Mouse (Mus musculus) 416B (cell line): ENCODE measurements at regions not wholly inside any gene's neighbourhood (a gene's known extent, or its start where the extent isn't known, plus 50 kb on each side); places are given as distances from the start of the nearest gene placed in this dataset.
A peak's percentile ranks its signal among the peaks of the same experiment; 100 is the strongest.

Source experiments
- DNase-seq: peaks from one replicate; pipeline ENCODE4 v3.0.0; 2011; ENCODE audit warnings: low read depth

DNA sequence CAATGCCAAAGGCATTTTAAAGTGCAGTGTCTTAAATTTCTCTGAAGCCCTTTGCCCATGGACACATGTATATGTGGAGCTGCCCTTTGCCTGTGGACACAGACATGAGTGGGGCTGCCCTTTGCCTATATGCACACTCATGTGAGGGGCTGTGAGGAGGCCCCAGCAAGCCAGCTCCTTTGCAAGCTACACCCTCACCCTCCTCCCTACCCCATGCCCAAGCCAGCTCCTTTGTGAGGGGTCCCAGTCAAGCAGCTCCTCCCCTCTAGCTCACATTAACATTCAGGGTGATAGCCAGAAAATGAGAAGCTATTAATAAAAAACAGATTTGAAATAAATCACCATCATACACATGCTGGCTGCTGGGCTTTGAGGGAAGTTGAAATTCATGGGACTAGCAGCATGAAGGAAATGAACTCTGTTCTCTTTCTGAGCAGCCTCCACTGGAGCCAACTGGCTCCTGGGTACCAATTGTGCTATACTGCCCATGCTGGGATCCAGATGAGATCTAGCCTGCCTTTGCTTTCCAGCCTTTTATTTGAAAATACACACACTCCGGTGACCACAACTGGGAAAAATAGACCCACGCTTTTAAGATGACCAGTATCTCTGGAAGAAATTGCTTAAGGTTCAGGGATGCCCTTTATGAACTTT is 151.4 kb downstream of the Abcc12 start:
- DNase-seq = no peak

DNA sequence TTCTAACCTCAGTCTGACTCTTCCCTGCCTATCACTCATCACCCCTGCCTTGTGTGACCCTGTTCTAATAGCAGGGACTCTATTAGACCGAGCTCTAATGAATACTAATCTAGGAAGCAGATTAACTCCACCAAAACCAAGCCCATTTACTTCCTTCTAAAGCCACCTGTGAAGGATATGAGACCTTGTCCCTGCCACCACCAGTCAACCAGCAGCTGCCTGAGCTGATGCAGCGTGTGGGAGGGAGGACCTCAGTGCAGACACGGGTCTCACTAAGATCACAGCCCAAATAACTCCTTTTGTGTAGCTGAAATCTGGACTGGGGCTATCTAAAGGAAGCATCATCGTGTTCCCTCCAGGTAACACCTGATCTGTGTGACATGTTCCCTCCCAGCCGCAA is 152.4 kb downstream of the Abcc12 start:
- no peak for DNase-seq

DNA sequence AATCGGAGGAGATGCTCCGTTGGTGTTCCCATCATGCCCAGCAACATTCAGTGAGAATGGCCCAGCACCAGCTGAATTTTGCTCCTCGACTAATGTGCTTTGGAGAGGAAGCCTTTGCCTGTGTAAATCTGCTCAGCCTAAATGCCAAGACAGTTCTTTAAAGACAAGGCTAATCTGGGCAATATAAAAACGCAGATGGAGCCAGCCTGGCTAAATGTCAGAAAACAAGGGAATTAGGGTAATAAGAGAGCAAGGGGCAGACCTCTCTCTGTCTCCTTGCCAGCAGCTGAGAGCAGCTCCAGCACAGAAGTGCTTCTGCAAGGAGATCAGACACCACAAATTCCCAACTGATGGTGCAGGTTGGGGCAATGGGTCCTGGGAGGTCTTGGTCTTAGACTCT is 154.4 kb downstream of the Abcc12 start:
- no peak for DNase-seq

DNA sequence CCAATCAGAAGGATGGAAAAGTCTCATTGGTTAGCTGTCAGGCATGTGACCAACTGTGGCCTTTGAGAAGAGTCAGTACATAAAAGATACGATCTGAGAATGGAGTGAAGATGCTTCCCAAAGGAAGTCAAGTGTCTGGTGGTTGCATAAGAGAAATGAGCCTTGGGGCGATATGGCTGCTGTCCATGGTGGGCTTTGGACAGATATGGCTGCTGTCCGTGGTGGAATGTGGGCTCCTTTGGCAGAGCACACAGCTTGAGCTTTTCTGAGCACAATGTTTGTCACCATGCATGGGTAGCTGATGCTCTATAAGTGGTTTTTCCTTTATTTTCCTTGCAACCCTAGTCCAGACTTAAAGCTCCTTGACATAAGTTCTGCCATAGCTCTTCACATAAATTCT is 155.1 kb downstream of the Abcc12 start:
- DNase-seq = no peak

DNA sequence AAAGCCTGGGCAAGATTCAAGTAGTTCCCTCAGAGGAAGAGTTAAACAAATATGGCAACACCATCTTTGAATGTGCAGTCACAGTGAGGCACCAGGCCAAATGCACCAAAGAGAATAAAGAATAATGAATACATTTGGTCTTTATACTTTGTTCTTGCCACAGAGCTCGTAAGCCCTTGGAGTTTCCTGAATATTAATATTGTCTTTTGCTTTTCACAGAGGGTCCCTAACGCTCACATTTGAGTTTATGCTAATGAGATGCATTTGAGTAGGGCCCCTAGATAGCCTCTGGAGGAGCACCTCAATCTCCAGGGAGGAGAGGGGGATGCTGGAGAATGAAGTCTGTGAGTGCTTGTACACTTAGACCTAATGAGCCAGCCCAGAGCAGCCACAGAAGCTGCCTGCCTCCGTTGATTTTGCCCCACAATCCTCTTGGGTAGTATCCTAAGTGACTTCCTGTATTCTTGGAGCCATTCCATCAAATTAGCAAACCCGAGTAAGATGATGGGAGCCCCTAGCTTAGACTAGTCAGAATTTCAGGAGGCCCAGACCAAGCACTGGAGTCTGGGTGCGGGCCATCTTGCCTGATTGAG is 161.3 kb downstream of the Abcc12 start:
- DNase-seq = no peak

DNA sequence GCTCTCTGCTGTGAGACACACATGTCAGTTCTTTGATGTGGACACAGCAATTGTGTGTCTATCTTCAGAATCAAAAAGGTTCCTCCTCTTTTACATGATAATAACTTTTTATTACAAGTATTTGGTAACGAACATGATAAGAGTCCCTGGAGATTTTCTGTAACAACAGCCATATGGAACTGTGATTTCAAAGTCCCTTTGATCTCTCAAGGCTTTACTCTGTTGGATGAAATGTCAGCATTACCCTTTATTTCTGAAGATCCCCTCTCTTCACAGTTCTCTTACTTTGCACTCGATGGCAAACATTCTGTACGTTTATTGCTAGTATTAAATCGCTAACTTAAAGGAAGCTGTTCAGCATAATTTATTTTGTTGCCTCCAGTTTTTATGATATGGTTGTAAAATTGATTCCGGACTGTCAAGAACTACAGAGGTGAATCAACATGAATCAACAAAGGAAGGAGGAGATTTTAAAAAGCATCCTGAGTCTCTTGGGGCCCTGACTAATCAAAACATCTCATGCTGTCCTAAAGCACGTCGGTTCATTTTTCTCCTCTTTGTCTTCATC is 162.0 kb downstream of the Abcc12 start:
- no peak for DNase-seq

DNA sequence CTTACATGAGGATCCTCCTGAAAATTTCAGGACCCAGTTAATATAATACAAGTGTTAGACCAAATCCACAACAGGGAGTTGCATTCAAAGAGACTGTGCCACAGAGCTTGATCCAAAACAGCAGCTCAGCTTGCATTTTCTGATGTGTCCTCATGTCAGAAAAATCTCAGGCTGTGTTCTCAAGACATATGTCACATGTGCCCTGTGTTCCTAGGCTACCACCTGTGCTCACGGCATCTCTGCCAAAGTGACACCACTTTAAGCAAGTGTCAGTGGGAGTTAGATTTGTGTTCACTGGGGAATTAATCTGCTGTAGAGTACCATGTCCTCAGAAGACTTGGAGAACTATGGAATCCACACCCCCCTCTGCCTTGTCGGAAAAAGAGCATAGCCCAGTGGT is 165.3 kb downstream of the Abcc12 start:
- no peak for DNase-seq

DNA sequence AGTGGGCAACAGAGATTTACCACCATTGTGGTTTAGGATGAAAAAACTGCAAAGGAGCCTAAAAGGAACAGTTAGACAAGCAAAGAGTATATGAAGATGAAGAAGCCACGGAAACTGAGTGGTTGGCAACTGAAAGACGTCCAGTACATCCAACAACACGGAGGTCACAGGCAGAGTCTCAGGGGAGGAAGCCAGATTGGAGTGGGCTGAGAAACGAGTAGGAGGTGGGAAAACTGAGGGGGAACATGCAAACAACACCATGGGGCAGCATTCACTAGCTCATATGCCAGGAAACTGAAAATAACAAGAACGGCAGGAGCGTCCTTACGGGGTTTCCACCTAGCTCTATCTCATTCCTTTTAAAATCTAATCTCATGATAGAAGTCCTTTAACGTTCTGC is 169.3 kb downstream of the Abcc12 start:
- DNase-seq = no peak

DNA sequence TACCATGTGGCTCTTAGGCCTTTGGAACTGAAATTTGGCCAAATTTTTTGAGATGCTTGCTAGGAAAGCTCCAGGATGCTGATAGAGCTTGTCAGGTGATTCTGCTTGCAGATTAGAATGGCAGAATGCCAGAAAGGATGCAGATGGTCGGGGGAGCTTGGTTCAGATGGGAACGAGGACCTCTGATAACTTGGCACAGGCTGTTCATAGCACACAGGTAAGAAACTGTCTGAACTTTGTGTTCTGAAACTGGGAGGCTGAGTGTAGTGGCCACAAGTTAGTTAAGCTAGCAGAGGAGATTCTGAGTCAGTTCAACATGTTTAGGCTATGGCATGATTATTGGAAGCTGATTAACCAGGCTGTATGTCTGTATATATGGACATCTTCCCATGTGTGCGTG is 174.3 kb downstream of the Abcc12 start:
- DNase-seq = peak; percentile 17

DNA sequence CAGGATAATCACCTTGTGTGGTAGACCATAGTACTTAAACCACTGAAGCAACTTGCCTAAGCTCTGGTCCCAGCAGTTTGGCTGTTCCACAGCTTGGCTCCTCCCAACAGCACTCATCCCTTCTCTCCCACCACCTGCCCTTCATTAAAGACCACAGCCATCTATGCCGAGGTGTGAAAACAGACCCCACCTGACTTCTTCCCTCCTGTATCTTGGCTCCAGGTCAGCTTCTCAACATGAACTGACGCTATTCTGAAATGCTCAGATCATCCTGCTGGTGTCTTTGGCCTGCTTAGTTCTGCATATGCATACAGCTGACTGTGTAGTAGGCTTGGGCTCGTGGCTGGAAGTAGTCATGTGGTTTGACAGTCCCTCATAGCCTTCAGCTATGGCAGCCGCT is 177.1 kb downstream of the Abcc12 start:
- DNase-seq = no peak

DNA sequence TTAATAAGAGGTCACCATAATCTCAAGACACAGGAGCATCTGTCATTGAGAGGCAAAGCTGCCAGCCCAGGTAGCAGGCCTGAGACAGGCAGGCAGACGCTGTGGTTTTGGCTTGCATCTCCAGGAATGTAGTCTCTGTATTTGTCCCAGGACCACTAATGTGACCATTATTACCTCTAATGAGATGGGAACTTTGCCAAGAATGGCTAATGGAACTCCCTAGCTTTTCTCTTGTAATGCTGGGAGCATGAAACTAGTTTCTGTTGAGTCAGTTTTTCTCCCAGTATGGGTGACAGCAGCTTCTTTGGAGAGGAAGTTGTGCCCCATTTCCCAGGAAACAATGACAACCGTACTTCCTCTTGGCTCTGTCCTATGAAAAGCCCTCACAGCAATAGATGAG is 178.5 kb downstream of the Abcc12 start:
- no peak for DNase-seq

DNA sequence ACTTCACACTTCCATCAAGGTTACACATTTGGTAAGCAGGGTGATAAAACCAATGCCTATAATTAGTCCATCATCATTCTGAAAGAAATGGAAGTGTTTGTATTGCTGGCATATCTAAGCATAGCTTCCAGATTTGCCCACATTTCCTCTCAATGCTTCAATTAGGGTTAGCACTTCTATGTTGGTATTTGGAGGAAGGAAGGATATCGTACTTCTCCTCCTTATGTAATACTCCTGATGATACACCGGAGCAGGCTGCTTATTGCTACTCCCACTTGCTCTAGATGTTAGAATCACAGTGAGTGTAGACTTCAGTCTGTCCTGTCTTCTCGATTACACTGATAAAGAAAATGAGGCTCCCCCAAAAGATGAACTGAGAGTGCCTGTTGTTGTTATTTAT is 185.4 kb downstream of the Abcc12 start:
- no peak for DNase-seq

DNA sequence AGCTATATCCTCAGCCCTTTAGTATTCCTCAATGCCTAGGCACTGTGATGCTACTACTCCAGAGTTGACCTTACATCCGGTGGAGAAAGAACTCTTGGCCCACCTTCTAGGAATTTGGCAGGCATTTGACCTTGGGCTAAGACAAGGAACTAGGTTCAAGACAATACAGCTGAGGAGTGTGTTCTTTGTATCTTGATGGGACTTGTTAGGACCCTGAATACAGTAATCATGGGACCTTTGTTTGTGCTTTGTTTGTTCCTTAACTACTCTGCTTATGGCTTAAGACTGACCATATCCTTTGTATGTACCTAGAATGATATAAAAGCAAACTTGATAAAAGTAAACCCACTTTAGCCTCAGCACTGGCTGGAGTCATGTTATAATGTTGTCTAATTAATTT is 186.7 kb downstream of the Abcc12 start:
- no peak for DNase-seq

DNA sequence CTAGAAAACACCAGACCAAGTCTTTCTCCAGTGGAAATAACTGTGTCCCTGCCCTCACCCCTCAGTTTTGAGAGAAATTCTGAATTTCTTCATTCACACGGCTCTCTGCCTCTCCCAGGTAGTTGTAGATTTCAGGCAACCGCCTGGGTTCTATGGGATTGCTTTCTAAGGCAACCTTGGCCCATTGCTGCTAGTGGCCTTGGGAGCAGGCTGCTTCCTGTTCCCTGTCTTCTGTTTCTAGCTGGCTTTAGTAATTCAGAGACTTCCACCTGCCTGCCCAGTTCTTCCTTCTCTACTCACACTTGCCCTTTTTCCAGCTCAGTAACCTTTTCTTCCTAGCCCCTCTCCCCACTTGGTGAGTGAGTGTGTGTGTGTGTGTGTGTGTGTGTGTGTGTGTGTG is 187.1 kb downstream of the Abcc12 start:
- no peak for DNase-seq

DNA sequence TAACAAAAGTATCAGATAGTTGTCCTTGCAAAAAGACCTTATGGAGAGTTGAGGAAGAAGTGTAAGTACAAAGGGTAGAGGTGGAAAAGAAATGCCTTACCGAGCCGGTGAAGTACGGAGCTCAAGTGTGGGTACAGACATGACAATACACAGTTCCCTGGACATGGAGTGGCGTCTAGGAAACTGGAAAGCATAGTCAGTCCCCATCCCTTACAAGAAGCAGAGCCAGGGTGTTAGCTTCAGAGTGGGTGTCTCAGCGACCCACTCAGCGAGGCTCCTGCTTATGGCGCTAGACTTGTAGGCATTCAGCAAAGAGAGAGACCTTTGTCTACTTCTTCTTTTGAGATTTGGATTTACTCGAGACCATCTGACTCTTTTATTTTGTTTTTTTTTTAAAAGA is 189.8 kb downstream of the Abcc12 start:
- DNase-seq = no peak

DNA sequence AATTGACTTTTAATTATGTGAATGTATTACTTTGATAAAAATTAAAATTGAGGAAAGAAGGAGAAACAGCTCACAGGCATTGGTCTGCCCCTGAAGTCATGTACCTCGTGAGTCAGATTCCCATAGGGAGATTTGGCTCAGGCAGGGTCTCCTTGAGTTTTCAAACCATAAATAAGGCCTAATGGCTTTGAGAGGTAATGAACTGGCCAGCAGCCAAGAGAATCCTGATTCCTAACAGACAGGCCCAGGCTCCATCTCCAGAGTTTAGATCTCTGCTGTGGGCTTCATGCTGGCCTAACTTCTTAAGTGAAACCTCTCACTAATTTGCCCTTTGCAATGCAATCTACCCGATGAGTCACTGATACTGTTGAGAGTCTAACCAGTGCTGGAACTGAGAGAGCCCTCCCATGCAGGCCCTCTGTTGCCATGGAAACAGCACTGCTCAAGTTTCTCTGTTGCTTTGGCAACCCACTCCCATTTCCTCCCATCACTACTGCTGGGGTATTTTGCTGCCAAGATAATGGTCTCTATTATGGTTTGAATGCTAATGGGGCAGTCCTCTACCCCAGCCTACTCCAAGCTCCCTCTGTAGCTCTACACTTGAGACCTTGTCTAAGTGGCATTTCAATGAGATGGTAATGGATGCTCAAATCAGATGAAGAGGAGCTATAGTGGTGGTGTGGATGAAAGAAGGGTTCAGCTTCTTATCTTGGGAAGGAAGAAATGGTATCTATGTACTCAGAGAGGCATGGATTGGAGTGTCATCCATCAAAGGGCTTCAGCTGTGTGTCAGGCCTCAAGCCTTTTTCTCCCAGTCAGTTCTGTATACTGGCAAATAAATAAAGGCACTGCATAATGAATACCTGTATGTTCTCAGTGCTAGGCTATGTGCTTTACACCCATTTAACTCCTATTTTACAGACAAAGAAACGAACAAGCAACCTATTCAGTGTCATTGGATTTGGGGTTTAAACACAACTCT is 190.5 kb downstream of the Abcc12 start:
- peak; percentile 15 for DNase-seq

DNA sequence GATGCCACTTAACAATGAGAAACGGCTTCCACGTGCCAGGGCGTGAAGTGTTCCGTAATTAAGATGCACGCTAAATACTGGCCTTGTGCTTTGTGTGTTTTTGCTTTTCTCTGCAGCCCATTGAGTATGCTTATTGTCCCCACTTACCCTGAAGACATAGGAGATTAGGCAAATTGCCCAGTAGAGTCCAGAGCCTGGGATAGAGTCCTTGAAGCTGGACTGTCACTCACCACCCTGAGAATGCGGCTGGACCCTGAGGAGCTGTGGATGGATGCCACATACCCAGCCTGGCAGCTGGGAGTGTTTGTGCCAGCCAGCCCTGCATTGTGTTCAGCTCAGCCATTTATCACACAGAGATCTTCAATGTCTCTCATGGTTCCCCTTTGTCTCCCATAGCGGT is 195.2 kb downstream of the Abcc12 start:
- DNase-seq = no peak

DNA sequence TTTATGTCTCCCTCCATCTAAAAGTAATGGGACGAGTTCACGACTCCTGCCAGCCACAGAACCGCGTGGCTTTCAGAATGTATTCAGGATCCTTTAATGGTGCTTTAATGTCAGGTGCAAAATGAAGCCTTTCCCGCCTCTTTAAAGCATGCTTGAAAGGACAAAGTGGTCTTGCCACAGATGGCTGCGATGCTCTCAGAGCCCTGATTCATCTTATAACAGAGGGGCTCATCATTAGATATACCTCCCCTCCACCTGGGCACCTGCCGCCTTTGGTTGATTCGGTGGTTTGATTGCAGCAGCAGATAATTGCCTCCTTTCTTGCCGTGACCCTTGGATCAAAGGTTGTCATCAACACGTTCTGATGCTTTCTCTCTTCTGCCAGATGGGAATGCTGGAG is 198.5 kb downstream of the Abcc12 start:
- no peak for DNase-seq

DNA sequence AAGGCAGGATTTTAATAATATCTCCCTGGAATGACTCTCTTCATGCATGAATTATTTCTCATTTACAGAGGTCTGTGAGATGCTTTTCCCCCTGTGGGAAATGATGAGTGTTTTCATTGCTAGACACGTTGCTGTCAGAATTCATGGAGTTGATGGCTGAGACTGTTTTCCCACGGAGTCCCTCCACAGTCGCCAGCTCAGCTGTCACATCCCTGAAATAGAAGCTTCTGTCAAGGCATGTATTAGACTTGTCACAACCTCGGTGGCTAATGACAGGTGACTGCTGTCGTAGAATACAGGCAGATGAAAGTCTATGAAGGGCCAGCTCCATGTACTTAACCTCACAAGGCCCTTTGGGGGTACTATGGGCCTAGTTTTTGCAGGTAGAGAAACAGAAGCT is 212.4 kb downstream of the Abcc12 start:
- DNase-seq = no peak

DNA sequence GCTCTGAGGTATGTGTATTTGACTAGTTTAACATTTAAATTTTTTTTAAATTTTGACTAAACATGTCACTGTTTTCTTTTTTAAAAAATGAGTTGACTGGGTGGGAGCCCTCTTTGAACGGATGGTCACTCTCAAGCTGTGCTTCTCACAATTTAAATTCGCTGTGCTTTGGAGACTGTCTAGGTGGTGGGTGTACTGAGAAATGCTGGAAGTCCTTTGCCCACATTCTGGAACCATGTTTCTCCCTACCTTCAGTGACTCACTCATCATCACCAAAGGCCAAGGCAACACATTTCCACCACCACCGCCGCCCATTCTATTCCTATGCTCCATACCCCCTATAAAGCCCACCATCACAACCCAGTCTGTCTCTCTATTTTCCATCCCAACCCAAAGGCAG is 213.8 kb downstream of the Abcc12 start:
- DNase-seq = no peak

DNA sequence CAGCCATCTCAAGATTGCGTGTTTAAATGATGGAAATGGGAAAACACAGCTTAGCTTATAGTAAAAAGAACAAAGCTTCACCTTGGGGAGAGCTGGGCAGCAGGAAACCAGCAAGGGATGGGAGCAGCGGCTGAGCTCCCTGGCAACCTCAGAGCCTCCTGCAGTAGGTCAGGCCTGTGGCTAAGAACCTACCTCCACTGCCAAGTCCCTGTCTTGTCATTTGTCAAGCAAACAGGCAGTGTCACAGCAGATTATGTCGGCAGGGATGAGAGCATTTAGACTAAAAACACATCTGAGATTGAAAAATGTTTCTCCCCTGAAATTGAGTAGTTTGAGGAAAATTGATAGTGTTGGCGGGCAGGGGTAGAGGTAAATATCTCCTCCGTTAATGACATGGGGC is 214.8 kb downstream of the Abcc12 start:
- no peak for DNase-seq

DNA sequence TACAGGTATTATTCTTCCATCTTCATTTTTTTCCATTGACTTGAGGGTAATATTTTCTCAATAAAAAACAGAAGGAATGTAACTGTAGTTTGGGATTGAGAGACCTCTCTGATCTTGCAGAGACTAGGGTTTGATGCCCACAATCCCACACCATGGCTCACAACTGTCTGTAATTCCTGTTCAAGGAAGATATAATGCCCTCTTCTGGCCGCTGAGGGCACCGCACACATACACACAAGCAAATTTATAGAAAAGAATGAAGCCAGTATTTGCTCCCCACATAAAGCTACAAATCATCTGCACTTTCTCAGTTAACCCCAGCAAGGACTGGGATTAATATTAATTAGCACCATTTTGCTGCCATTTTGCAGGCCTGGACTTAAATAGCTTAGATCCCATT is 215.6 kb downstream of the Abcc12 start:
- peak; percentile 46 for DNase-seq

DNA sequence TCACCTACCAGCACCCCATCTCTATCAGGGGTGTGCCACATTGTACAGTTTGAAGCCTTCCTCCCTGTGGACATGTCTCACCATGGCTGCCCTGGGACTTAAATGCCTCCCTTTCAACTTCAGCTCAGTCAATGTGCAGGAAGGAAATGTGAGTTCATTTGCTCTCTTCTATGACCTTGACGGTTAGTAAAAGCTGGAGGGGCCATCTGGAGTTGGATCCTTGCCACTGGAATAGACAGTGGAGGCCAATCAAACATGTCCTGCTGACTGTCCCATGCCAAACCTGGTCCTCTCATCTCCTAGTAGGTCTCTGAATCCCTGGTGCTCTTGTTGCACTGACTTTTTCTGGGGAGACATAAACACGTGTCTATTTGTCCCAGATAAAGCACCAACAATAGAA is 220.2 kb downstream of the Abcc12 start:
- DNase-seq = no peak
